Mouse (Mus musculus) embryo, embryonic 10 days (tissue): ENCODE results near the gene Zfyve27.

Experiments
- DNase-seq: peaks from one replicate; pipeline ENCODE4 v3.0.0-alpha.2; 2015; ENCODE audit warnings: low spot score

Gene Zfyve27

GRCm38 (mm10) chr19:42237602-42238340, 74.0 kb downstream of the Zfyve27 start:
- no peak for DNase-seq

DNA sequence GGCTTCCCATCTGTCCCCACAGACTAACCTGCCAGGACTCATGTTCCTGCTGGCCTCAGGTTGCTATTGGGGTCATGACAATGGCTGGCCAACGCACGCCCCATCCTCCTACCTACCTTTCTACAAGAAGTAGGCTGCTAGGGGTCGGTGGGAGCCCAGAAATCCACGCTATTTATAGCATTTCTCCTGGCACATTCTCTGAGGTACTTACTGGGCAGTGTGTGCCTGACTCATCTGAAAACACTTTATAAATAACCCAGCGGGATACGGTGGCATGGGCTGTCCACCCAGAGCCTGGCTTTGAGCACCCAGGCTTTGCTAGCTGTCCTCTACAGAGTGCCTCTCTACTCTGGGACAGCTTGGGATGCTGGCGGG, 74.6 kb downstream of the Zfyve27 start:
- DNase-seq, result no peak

DNA sequence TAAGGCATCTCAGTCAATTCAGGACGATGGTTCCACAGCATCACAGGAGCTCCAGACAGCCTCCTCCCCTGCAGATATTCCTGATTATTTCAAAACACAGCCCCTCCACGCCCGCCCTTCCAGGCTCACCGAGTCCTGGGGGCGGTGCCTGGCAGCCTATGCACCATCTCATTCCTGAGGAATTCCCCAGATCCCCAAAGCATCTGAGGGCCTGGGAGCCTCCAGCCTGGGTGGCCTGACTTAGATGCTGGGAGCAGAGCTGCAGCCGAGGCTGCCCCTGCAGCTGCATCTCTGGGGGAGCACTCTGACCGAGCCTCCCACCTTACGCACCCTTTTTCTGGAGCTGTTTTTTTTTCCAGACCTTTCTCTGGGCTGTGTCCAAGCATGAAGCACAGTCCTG, 77.1 kb downstream of the Zfyve27 start:
- no peak for DNase-seq

GRCm38 (mm10) chr19:42243401-42243800, 79.7 kb downstream of the Zfyve27 start:
- no peak for DNase-seq
